Mouse (Mus musculus) thymus, adult 2 months (tissue): ENCODE results near the gene Abca1.

Experiments used
- CTCF ChIP-seq: fragments of 200-500 bp; IDR thresholded peaks from 2 replicates; pipeline ENCODE4 v1.5.1; 2012; ENCODE audit warnings: mild to moderate bottlenecking, control low read depth, low read length, moderate library complexity, borderline replicate concordance; ENCODE audit not compliant: control insufficient read depth, poor library complexity, insufficient read depth; ENCODE audit errors: extremely low read depth
- POLR2A ChIP-seq: fragments of 200-500 bp; IDR thresholded peaks from 2 replicates; pipeline ENCODE4 v1.6.1; 2012; ENCODE audit warnings: mild to moderate bottlenecking, low read length, control low read depth, moderate library complexity; ENCODE audit not compliant: control insufficient read depth, poor library complexity, insufficient read depth; ENCODE audit errors: extremely low read depth

GRCm38 (mm10) chr4:52999449-52999848 lies 160.2 kb downstream of the Abca1 start:
- TF ChIP-seq POLR2A, result no peak
- no peak for TF ChIP-seq CTCF
